Mouse (Mus musculus) macrophage (primary cell): ENCODE results near the gene Fbxo21. TPM values are rescaled to one million over a fixed set of nuclear protein-coding genes. Genes with fewer than 3 reads are reported as not detected.

Experiments
- H3K27ac ChIP-seq: fragments of 350-480 bp; formaldehyde crosslinking; 2 replicates; pipeline ENCODE4 v1.9.0; 2021
- H3K36me3 ChIP-seq: fragments of 350-480 bp; formaldehyde crosslinking; 2 replicates; pipeline ENCODE4 v1.9.0; 2021; ENCODE audit errors: inconsistent target
- H3K4me3 ChIP-seq: fragments of 350-480 bp; formaldehyde crosslinking; 2 replicates; pipeline ENCODE4 v1.9.0; 2021; ENCODE audit errors: inconsistent target
- H3K79me2 ChIP-seq: fragments of 350-480 bp; formaldehyde crosslinking; 2 replicates; pipeline ENCODE4 v1.9.0; 2021; ENCODE audit errors: inconsistent target
- WGBS: methylation state at CpG from one replicate; pipeline ENCODE4 v1.1.7; 2026; ENCODE audit warnings: inconsistent platforms; ENCODE audit not compliant: missing documents; 5-methylcytosine and 5-hydroxymethylcytosine counted together
- polyA plus RNA-seq: library from polyadenylated mRNA; stranded (reverse); fragments of 250-400 nt; gene quantifications from 3 replicates; pipeline ENCODE4 v1.2.4, GENCODE M21; 2018; ENCODE audit warnings: inconsistent platforms

The Fbxo21 gene
- polyA plus RNA-seq, 1 experiment from 2014 or later = 8.3 TPM

GRCm38 (mm10) chr5:118057508-118058111 lies 81.1 kb downstream of the Fbxo21 start:
- Histone ChIP-seq H3K36me3 (no peaks in the 10 kb centered on the region), H3K27ac (no peak overlapping the region), H3K79me2 (no peaks in the 10 kb centered on the region), H3K4me3 (no peak overlapping the region)
- 43% methylated on average over 8 of the region's 8 CpGs for WGBS

- Histone ChIP-seq H3K79me2 (no peaks in the 10 kb centered on the region), H3K4me3 (no peak overlapping the region), H3K36me3 (no peaks in the 10 kb centered on the region), H3K27ac (no peak overlapping the region)
- WGBS = 92% methylated on average over 9 of the region's 10 CpGs
Observed at GRCm38 (mm10) chr5:118058858-118059257, 82.3 kb downstream of the Fbxo21 start.

- Histone ChIP-seq H3K36me3 (0 out of 2 replicates have a peak, but pooled peaks cover 3% of the 10 kb centered on the region), H3K4me3 (no peak overlapping the region), H3K27ac (no peak overlapping the region), H3K79me2 (no peaks in the 10 kb centered on the region)
- WGBS = 89% methylated on average over 9 of the region's 9 CpGs
Observed at GRCm38 (mm10) chr5:118059646-118060045, 83.1 kb downstream of the Fbxo21 start.

Other genes with a start within 250 kb of the Fbxo21 start
- gene Nos1, start 195.7 kb upstream of the Fbxo21 start, polyA plus RNA-seq = not detected in 3 replicates
- gene Tesc, start 51.0 kb downstream of the Fbxo21 start, polyA plus RNA-seq = not detected in 3 replicates
- 12.7 to 25.2 TPM (median 16.7 TPM) in 3 replicates for gene Fbxw8, start 178.7 kb downstream of the Fbxo21 start, polyA plus RNA-seq
- not detected in 3 replicates for gene Hrk, start 187.9 kb downstream of the Fbxo21 start, polyA plus RNA-seq